Mouse (Mus musculus): Measurements from ENCODE around the gene Myo1d.

Myo1d gene

DNA sequence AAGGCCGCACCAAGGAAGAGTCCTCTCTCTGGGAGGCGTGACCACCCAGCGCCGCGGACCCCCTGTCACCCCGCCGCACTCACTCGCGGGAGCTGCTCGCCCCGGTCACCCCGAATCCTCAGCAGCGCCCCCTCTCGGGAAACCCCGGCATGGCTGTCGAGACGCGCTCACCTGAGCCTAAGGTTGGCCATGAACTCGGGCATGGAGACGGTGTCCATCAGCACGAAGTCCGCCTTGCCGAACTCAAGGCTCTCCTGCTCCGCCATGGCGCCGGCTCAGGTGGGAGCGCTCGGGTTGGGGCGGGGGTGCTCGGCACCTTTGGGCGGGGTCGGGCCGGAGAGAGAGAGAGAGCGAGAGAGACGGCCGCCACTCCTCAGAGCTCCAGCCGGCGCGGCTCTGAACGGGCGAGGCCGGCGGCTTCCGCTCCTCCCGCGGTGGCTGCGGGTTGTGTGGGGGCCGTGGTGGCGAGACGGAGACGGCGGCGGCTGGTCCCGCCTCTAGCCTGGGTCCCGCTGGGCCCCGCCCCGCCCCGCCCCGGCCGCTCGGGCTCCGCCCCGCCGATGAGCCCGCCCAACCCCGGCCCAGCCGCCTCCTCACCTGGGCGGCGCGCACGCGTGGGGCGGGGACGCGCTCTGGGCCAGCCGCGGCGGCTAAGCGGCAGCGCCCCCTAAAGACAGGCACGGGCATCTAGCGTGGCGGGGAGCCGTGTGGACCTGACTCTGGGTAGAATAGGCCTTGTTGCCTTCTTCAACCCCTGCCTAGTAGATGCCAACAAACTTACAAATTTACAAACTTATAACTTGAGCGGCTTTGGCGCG is at the start of gene Myo1d:
Gene Myo1d (minus strand): TSS at position 499 of the 818 bp plus-strand sequence.
- in situ Hi-C loops (cut with MboI; ENCODE audit: low sequenced_read_pairs) = no loop called here

- in situ Hi-C loops (cut with MboI; ENCODE audit: low sequenced_read_pairs) = no loop called here
These were observed 42.0 kb upstream of the Myo1d start for GRCm38 (mm10) chr11:80821794-80822193.

GRCm38 (mm10) chr11:80821296-80821695 is 41.5 kb upstream of the Myo1d start:
- in situ Hi-C loops (cut with MboI; ENCODE audit: low sequenced_read_pairs) = no loop called here

- in situ Hi-C loops (cut with MboI; ENCODE audit: low sequenced_read_pairs) = no loop called here
These were observed 40.3 kb upstream of the Myo1d start for GRCm38 (mm10) chr11:80820085-80820484.

DNA sequence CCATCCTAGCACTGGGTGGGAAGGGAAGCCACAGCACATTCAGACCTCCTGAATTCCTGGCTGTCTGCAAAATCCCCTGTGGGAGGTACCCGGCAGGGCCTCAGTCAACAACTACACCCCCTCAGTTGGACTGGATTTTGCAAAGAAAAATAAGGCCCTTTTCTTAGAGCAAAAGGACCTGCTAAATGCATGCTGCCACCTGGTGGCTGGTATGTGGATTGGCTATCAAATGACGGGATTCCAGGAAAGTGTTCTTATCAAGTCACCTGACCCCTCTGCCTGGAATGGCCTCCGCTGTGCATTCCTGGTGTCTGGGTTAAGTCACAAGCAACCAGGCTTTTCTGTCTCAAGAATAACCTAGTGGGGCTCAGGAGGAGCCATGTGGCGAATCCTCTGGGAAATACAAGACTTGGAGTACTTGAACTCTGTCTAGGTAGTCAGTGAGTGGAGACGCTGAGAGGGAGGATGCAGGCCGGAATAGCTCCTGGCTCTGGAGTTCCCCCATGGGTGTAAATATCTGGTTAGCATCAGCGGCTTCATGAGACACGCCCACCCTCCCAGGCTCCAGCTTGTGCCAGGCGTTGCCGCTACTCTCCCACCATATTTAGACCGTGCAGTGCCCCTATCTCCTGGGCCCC is 38.4 kb upstream of the Myo1d start:
- in situ Hi-C loops (cut with MboI; ENCODE audit: low sequenced_read_pairs) = no loop called here

DNA sequence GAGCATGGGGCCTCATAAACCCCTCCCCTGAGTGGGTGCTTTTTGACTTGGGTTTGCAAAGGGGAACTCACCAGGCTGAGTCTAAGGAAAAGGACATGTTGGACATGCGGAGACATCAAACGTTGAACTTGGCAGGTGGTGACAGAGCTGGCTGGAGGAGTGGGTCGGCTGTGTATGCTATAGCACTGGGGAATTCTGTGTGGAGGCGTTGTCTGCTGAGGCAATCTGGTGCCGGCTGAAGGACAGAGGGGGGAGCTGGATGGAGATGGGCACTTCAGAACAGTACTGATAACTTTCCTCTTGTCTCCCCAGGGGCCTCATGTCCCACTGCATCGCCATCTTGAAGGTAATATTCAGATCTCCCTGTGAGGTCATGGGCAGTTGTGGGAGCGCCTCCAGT is 35.5 kb upstream of the Myo1d start:
- in situ Hi-C loops (cut with MboI; ENCODE audit: low sequenced_read_pairs) = no loop called here

DNA sequence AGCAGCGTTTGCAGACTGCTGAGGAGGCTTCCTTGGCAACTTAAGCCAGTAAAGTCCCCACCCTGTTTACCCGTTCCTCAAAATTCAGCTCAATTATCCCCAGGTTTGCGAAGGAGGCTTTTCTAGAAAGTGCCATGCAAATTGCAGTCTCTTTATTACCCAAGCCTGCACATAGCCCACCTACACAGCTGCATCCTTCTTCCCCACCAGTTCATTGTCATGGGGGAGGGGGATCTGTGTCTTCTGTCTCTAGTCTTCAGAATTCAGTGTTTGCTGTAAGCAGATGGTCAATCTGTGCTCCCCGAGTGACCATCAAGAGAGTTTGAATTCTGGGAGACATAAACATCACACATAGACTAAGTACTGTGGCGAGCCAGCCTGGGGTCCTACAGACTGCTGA is 31.3 kb upstream of the Myo1d start:
- in situ Hi-C loops (cut with MboI; ENCODE audit: low sequenced_read_pairs) = no loop called here

GRCm38 (mm10) chr11:80809993-80810821 is 30.4 kb upstream of the Myo1d start, which contains the start of gene Tmem98:
TSS of gene Tmem98 (plus strand) at chr11:80810175.
- in situ Hi-C loops (cut with MboI; ENCODE audit: low sequenced_read_pairs) = no loop called here

GRCm38 (mm10) chr11:80809666-80809992 is 29.8 kb upstream of the Myo1d start:
- in situ Hi-C loops (cut with MboI; ENCODE audit: low sequenced_read_pairs) = no loop called here

DNA sequence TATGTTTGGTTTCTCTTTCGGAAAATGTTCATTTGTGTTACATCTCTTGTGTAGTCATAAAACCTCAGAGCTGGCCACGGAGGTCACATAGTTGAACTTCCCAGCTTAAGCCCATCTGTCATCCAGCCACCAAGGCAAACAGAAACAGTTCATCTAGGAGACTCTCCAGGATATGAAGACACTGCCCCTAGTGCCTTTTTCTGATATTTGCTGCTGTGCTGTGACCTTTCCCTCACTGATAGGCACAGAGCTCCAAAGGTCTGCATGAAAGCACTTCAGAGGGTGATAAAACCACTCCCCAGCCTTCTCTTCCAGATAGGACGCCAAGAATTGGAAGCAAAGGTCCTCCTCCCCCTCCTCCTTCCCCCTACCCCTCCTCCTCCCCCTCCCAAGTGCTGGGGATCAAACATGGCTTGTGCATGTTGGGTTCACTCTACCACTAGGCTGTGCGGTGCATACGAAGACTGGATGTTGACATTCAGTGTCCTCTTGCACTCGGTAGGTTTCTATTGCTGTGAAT is 28.8 kb upstream of the Myo1d start:
- in situ Hi-C loops (cut with MboI; ENCODE audit: low sequenced_read_pairs) = no loop called here

GRCm38 (mm10) chr11:80802706-80803105 is 22.9 kb upstream of the Myo1d start:
- in situ Hi-C loops (cut with MboI; ENCODE audit: low sequenced_read_pairs) = loop anchor here (5.0 kb wide), 1 partner anchor 105 kb away; no protein-coding TSS in a partner anchor

GRCm38 (mm10) chr11:80799979-80800378 is 20.2 kb upstream of the Myo1d start:
- in situ Hi-C loops (cut with MboI; ENCODE audit: low sequenced_read_pairs) = loop anchor here (5.0 kb wide), 1 partner anchor 103 kb away; no protein-coding TSS in a partner anchor

DNA sequence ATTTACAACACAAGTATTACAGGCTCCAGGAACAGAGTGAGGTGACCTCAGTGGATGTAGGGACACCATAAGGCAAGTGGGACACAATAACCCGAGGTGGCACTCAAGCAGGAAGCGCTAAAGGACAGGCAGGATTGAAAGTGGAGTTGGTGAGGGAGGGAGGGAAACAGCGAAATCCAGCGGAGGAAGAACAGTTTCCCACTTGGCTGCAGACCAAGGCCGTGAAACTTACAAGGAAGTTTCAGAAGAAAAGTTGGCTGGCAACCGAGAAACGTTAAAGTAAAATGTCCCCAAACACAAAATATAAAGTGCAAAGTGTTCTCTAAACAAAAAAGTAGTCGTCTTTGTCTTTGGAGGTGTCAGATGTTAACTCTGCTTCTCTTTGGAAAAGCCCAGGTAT is 15.6 kb upstream of the Myo1d start:
- in situ Hi-C loops (cut with MboI; ENCODE audit: low sequenced_read_pairs) = no loop called here

DNA sequence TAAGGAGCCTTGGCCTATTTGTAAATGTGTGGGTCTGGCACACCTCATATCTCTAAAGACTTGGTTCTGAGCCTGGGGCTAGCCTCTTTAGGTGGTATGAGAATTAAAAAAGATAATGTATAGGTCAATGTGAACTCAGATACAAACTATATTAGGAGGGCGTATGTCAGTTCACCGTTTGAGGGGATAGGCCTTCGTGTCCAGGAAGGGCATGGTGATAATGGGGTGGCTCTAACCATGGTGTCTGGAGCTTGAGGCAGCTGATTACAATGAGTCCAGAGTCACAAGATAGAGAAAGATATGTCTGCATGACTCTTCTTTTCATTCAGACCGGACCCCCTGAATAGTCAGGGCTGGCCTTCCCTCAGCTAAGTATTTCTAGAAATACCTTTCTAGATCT is 14.5 kb upstream of the Myo1d start:
- in situ Hi-C loops (cut with MboI; ENCODE audit: low sequenced_read_pairs) = no loop called here

- in situ Hi-C loops (cut with MboI; ENCODE audit: low sequenced_read_pairs) = no loop called here
These were observed 13.6 kb upstream of the Myo1d start for GRCm38 (mm10) chr11:80793386-80793785.

DNA sequence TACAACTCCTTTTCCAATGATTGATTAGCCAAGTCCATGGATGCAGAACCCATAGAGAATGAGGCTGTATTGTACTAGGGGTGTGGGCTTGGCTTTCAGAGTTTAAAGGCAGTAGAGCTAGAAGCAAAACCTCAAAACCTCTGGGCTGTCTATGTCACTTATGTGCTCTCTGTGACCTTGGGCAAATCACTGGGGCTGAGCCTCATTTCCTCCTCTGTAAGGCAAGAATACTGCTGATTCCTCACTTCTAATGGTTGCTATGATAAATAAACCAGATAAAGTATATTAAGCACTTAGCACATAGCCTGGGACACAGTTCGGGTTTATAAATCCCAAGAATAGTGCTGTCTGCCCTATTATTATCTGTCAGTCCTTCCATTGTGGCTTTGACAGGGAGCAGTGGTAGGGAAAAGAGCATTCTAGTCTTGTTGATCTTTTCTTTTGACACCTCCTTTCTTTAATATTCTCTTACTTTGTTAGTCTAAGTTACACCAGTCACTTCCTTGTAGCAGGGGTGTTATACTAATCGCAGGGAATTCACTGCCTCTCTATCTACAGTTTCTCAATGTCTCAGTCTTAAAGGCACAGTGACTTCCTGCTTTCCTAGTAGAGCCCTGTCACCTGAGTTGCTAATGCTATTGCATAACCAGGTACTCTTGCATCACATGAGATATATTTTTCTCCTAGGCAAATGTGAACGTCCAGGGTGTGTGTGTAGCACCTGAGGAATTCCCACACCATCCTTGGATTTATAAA is 12.0 kb upstream of the Myo1d start:
- in situ Hi-C loops (cut with MboI; ENCODE audit: low sequenced_read_pairs) = no loop called here

DNA sequence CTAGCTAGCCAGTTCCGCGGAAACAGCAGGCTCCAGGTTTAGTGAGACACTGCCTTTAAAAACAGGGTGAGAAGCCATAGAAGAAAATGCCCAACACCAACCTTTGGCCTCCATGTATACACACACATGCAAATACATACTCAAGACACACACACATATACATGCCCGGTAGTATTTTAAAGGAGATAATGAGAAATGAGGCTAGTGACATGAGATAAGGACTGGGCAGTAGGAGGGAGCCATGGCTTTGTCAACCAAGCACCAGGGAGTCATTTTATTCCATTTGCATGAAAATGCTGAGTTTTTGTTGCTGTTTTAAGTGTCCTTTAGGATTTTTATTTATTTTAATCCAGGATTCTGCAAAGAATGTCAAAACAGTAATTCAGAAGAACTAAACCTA is 10.6 kb upstream of the Myo1d start:
- in situ Hi-C loops (cut with MboI; ENCODE audit: low sequenced_read_pairs) = no loop called here

GRCm38 (mm10) chr11:80789647-80790240 is 9.9 kb upstream of the Myo1d start:
- in situ Hi-C loops (cut with MboI; ENCODE audit: low sequenced_read_pairs) = no loop called here

DNA sequence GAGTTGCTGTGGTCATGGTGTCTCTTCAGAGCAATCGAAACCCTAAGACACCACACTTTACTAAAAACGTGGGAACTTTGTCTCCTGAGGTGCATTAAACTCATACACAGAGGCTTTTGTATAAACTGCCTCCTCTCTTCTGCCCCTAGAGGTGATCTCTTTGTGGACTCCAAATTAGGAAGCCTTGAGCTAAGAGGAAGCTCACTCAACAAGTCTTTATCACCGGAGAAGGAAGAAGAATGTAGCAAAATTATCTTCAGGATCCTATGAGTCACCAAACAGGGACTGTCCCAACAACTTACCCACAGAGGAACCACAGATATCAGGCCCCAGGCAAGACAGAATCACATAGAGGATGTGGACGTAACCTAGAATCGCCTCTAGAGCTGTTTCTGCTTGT is 5.8 kb upstream of the Myo1d start:
- in situ Hi-C loops (cut with MboI; ENCODE audit: low sequenced_read_pairs) = no loop called here

- in situ Hi-C loops (cut with MboI; ENCODE audit: low sequenced_read_pairs) = no loop called here
These were observed 4.5 kb upstream of the Myo1d start for GRCm38 (mm10) chr11:80784294-80784743.
